Mouse (Mus musculus) CD4-positive, CD25-positive, alpha-beta regulatory T cell, adult 2 months (primary cell): ENCODE results near the gene Cngb1.

ENCODE experiments used
- DNase-seq: peaks from one replicate; pipeline ENCODE4 v3.0.0-alpha.2; 2012; ENCODE audit warnings: low read depth, low spot score

The Cngb1 gene

DNA sequence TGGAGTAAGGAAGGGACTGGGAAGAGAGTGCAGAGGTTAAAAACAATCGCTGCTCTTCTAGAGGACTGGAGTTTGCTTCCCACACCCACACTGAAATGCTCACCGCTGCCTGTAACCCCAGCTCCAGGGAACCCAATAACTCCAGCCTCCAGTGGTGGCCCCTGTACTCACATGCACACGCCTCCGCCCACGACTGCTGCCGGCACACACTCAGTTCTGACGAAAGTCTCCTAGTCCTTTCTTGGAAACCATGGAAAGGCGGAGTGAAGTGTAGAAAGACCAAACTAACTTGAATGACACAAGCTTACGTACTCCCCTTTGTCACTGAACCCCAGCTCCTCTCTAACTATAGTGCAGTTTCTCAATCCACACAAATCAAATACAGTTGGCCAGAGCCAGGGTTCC is 106.4 kb downstream of the Cngb1 start:
- no peak for DNase-seq

DNA sequence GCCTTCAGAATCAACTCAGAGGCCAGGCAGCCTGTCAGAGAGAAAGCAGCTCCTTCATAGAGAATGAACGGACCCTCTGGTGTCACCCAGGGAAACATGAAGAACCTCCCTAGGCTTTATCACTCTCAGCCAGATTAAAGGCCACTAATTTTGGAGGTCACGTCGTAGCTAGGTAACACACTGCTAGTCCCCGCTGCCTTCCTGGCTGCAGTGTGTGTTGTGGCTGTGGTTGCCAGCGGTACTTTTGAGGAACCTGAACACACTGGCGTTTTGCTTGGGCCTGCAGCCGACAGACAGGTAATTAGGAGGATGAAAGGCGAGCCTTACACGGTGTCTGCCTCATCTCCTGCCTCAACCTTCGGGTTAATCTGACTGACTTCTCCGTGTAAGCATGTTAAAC is 110.7 kb downstream of the Cngb1 start:
- DNase-seq, result no peak

DNA sequence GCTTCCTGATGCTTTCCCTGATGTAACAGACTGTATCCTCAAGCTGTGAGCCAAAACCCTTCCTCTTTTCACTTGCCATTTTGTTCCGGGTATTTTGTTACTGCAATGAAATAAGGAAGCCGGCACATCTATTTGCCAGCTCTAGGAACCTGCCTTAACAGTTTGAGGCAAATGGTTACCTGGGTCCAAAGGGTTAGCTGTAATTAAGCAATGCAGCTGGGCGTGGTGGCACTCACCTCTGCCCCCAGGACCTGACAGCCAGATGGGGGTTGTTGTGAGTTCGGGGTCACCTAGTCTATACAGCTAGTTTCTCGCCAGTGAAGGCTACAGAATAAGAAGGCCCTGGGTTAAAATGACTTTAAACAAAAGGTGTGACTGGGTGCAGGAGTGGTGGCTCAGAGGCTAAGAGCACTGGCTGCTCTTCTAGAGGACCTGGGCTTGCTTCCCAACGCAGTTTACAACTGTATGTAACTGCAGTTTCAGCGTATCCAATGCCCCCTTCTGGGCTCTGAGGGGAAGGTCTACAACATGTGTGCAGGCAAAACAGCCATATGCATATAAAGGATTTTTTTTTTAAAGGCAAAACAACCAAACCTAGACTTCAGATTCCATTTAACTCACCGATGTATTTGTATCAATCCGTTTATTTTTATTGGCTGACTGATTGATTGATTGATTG is 114.7 kb downstream of the Cngb1 start:
- no peak for DNase-seq
